Mouse (Mus musculus): ENCODE data around the gene Gm10188. TPM values are rescaled to one million over a fixed set of nuclear protein-coding genes. Genes with fewer than 3 reads are reported as not detected.

The Gm10188 gene
- polyA plus RNA-seq, 1 experiment from 2014 or later, result not detected

- Histone ChIP-seq H3K27me3 (ENCODE audit: control insufficient read depth, insufficient read depth, low read length) (peaks cover 43% of the 10 kb centered on the region), H3K27ac (ENCODE audit: low read length) (no peak overlapping the region), H3K4me1 (ENCODE audit: control insufficient read depth, insufficient read depth, low read length) (peaks cover 7% of the 10 kb centered on the region; the same call in 1 of the 2 replicates), H3K4me2 (replicated peaks; ENCODE audit: low read depth, low read length) (no peak overlapping the region), H3K9ac (replicated peaks; ENCODE audit: low read depth, low read length) (no peak overlapping the region), H3K9me3 (ENCODE audit: control insufficient read depth, low read depth, low read length) (no peaks in the 10 kb centered on the region), H3K4me3 (ENCODE audit: low read depth, low read length) (no peak overlapping the region), H3K36me3 (ENCODE audit: control insufficient read depth, insufficient read depth, low read length) (no peaks in the 10 kb centered on the region)
- 56% methylated on average over 4 of the region's 4 CpGs for WGBS
- no peak for ATAC-seq (ENCODE audit: insufficient number of reproducible peaks, insufficient read depth, low FRiP score, low read depth)
Measured at GRCm38 (mm10) chr1:132189231-132189630, 40.3 kb downstream of the Gm10188 start.

GRCm38 (mm10) chr1:132188442-132189066 lies 41.0 kb downstream of the Gm10188 start:
- peaks cover 41% of the 10 kb centered on the region for H3K27me3 ChIP-seq (ENCODE audit: control insufficient read depth, insufficient read depth, low read length)

GRCm38 (mm10) chr1:132186303-132186702 lies 43.3 kb downstream of the Gm10188 start:
- WGBS, result 74% methylated on average over 4 of the region's 4 CpGs
- Histone ChIP-seq H3K4me3 (ENCODE audit: low read depth, low read length) (no peak overlapping the region), H3K27me3 (ENCODE audit: control insufficient read depth, insufficient read depth, low read length) (peaks cover 27% of the 10 kb centered on the region), H3K9ac (replicated peaks; ENCODE audit: low read depth, low read length) (no peak overlapping the region), H3K4me2 (replicated peaks; ENCODE audit: low read depth, low read length) (no peak overlapping the region), H3K4me1 (ENCODE audit: control insufficient read depth, insufficient read depth, low read length) (peaks cover 4% of the 10 kb centered on the region; the same call in 1 of the 2 replicates), H3K9me3 (ENCODE audit: control insufficient read depth, low read depth, low read length) (no peaks in the 10 kb centered on the region), H3K27ac (ENCODE audit: low read length) (no peak overlapping the region), H3K36me3 (ENCODE audit: control insufficient read depth, insufficient read depth, low read length) (no peaks in the 10 kb centered on the region)
- ATAC-seq (ENCODE audit: insufficient number of reproducible peaks, insufficient read depth, low FRiP score, low read depth), result no peak

More at GRCm38 (mm10) chr1:132188442-132189066, 41.0 kb downstream of the Gm10188 start:
- 28% methylated on average over 9 of the region's 9 CpGs for WGBS
- no peak overlapping the region for H3K9ac ChIP-seq (replicated peaks; ENCODE audit: low read depth, low read length)
- H3K4me2 ChIP-seq (replicated peaks; ENCODE audit: low read depth, low read length), result no peak overlapping the region
- H3K27ac ChIP-seq (ENCODE audit: low read length), result no peak overlapping the region
- no peaks in the 10 kb centered on the region for H3K9me3 ChIP-seq (ENCODE audit: control insufficient read depth, low read depth, low read length)
- no peak for ATAC-seq (ENCODE audit: insufficient number of reproducible peaks, insufficient read depth, low FRiP score, low read depth)
- H3K36me3 ChIP-seq (ENCODE audit: control insufficient read depth, insufficient read depth, low read length), result no peaks in the 10 kb centered on the region
- H3K4me1 ChIP-seq (ENCODE audit: control insufficient read depth, insufficient read depth, low read length), result peaks cover 7% of the 10 kb centered on the region; the same call in 1 of the 2 replicates
- H3K4me3 ChIP-seq (ENCODE audit: low read depth, low read length), result no peak overlapping the region

MicroRNA genes within 50 kb of the gene (microRNA counts, 519-probe panel; counts per million panel counts)
- not detected for microRNA mmu-miR-135b

Small RNAs within 50 kb of the gene (microRNA-seq; reads per million reads assigned to microRNA genes)
- 156 reads per million, percentile 53 among the genes with 10 or more reads in this experiment for gene Mir135b

Other genes starting within 250 kb of the Gm10188 start
- gene Elk4, start 222.2 kb downstream of the Gm10188 start, polyA plus RNA-seq (2014; fragmentation: Nextera tagmentation; extraction: Ambion mirVana), result 35.7 and 38.2 TPM in 2 replicates
- gene Mfsd4a, start 161.7 kb downstream of the Gm10188 start, polyA plus RNA-seq (2014; fragmentation: Nextera tagmentation; extraction: Ambion mirVana), result 14.5 and 16.5 TPM in 2 replicates
- 3.9 and 5.5 TPM in 2 replicates for gene Cdk18, start 90.1 kb downstream of the Gm10188 start, polyA plus RNA-seq (2014; fragmentation: Nextera tagmentation; extraction: Ambion mirVana)
- gene Lemd1, start 38.3 kb downstream of the Gm10188 start, polyA plus RNA-seq (2014; fragmentation: Nextera tagmentation; extraction: Ambion mirVana), result 0.27 TPM in 1 of 2 replicates, not detected in the other
- 0.06 and 0.27 TPM in 2 replicates for gene AC124108.1, start 38.3 kb downstream of the Gm10188 start, polyA plus RNA-seq (2014; fragmentation: Nextera tagmentation; extraction: Ambion mirVana)
- 0.10 TPM in 1 of 2 replicates, not detected in the other for gene Klhdc8a, start 68.9 kb upstream of the Gm10188 start, polyA plus RNA-seq (2014; fragmentation: Nextera tagmentation; extraction: Ambion mirVana)
- 4.2 and 4.5 TPM in 2 replicates for gene Nuak2, start 86.4 kb upstream of the Gm10188 start, polyA plus RNA-seq (2014; fragmentation: Nextera tagmentation; extraction: Ambion mirVana)
- gene Tmcc2, start 161.5 kb upstream of the Gm10188 start, polyA plus RNA-seq (2014; fragmentation: Nextera tagmentation; extraction: Ambion mirVana), result 7.1 and 7.2 TPM in 2 replicates
- gene Dstyk, start 187.8 kb upstream of the Gm10188 start, polyA plus RNA-seq (2014; fragmentation: Nextera tagmentation; extraction: Ambion mirVana), result 17.3 and 20.9 TPM in 2 replicates
- gene Rbbp5, start 247.6 kb upstream of the Gm10188 start, polyA plus RNA-seq (2014; fragmentation: Nextera tagmentation; extraction: Ambion mirVana), result 40.2 and 43.8 TPM in 2 replicates